Mouse (Mus musculus): ENCODE data around the gene Pex11a. TPM values are rescaled to one million over a fixed set of nuclear protein-coding genes. Genes with fewer than 3 reads are reported as not detected.
A peak's percentile ranks its signal among the peaks of the same experiment; 100 is the strongest.

Gene Pex11a
- total RNA-seq, 1 experiment from 2014 or later = 4.9 TPM

- peak; percentile 49 to 52 for ATAC-seq (replicated peaks in 1 of 2; ENCODE audit: insufficient read depth in 1 of 2, low FRiP score in 2 of 2, low TSS enrichment in 1 of 2, low read depth in 1 of 2, poor library complexity in 2 of 2, severe bottlenecking in 2 of 2)
Measured at GRCm38 (mm10) chr7:79744585-79744984, 1.7 kb upstream of the Pex11a start.

- ATAC-seq (replicated peaks in 1 of 2; ENCODE audit: insufficient read depth in 1 of 2, low FRiP score in 2 of 2, low TSS enrichment in 1 of 2, low read depth in 1 of 2, poor library complexity in 2 of 2, severe bottlenecking in 2 of 2) = no peak
Measured at GRCm38 (mm10) chr7:79744051-79744450, 1.1 kb upstream of the Pex11a start.

- no peak for ATAC-seq (replicated peaks in 1 of 2; ENCODE audit: insufficient read depth in 1 of 2, low FRiP score in 2 of 2, low TSS enrichment in 1 of 2, low read depth in 1 of 2, poor library complexity in 2 of 2, severe bottlenecking in 2 of 2)
Measured at GRCm38 (mm10) chr7:79742277-79742658, 663 bp downstream of the Pex11a start.

- ATAC-seq (replicated peaks in 1 of 2; ENCODE audit: insufficient read depth in 1 of 2, low FRiP score in 2 of 2, low TSS enrichment in 1 of 2, low read depth in 1 of 2, poor library complexity in 2 of 2, severe bottlenecking in 2 of 2) = no peak
Measured at GRCm38 (mm10) chr7:79740279-79740678, 2.7 kb downstream of the Pex11a start.

GRCm38 (mm10) chr7:79738913-79739312, 4.0 kb downstream of the Pex11a start:
- ATAC-seq (replicated peaks in 1 of 2; ENCODE audit: insufficient read depth in 1 of 2, low FRiP score in 2 of 2, low TSS enrichment in 1 of 2, low read depth in 1 of 2, poor library complexity in 2 of 2, severe bottlenecking in 2 of 2) = no peak

- no peak for ATAC-seq (replicated peaks in 1 of 2; ENCODE audit: insufficient read depth in 1 of 2, low FRiP score in 2 of 2, low TSS enrichment in 1 of 2, low read depth in 1 of 2, poor library complexity in 2 of 2, severe bottlenecking in 2 of 2)
Measured at GRCm38 (mm10) chr7:79736511-79736910, 6.4 kb downstream of the Pex11a start.

- no peak for ATAC-seq (replicated peaks in 1 of 2; ENCODE audit: insufficient read depth in 1 of 2, low FRiP score in 2 of 2, low TSS enrichment in 1 of 2, low read depth in 1 of 2, poor library complexity in 2 of 2, severe bottlenecking in 2 of 2)
Measured at GRCm38 (mm10) chr7:79734563-79734962, 8.4 kb downstream of the Pex11a start.

- ATAC-seq (replicated peaks in 1 of 2; ENCODE audit: insufficient read depth in 1 of 2, low FRiP score in 2 of 2, low TSS enrichment in 1 of 2, low read depth in 1 of 2, poor library complexity in 2 of 2, severe bottlenecking in 2 of 2) = no peak
Measured at GRCm38 (mm10) chr7:79732622-79733021, 10.3 kb downstream of the Pex11a start, which contains the start of gene Plin1. Gene Plin1 (minus strand): TSS chr7:79732903.

GRCm38 (mm10) chr7:79731438-79731837, 11.5 kb downstream of the Pex11a start:
- no peak for ATAC-seq (replicated peaks in 1 of 2; ENCODE audit: insufficient read depth in 1 of 2, low FRiP score in 2 of 2, low TSS enrichment in 1 of 2, low read depth in 1 of 2, poor library complexity in 2 of 2, severe bottlenecking in 2 of 2)

- ATAC-seq (replicated peaks in 1 of 2; ENCODE audit: insufficient read depth in 1 of 2, low FRiP score in 2 of 2, low TSS enrichment in 1 of 2, low read depth in 1 of 2, poor library complexity in 2 of 2, severe bottlenecking in 2 of 2) = no peak
Measured at GRCm38 (mm10) chr7:79729743-79730370, 13.1 kb downstream of the Pex11a start.

- ATAC-seq (replicated peaks in 1 of 2; ENCODE audit: insufficient read depth in 1 of 2, low FRiP score in 2 of 2, low TSS enrichment in 1 of 2, low read depth in 1 of 2, poor library complexity in 2 of 2, severe bottlenecking in 2 of 2) = peak; percentile 61 to 72; a peak in 3 of 4 replicates
Measured at GRCm38 (mm10) chr7:79729169-79729568, 13.8 kb downstream of the Pex11a start.

GRCm38 (mm10) chr7:79728219-79728618, 14.7 kb downstream of the Pex11a start:
- ATAC-seq (replicated peaks in 1 of 2; ENCODE audit: insufficient read depth in 1 of 2, low FRiP score in 2 of 2, low TSS enrichment in 1 of 2, low read depth in 1 of 2, poor library complexity in 2 of 2, severe bottlenecking in 2 of 2) = peak; percentile 71 to 73; a peak in 3 of 4 replicates

- ATAC-seq (replicated peaks in 1 of 2; ENCODE audit: insufficient read depth in 1 of 2, low FRiP score in 2 of 2, low TSS enrichment in 1 of 2, low read depth in 1 of 2, poor library complexity in 2 of 2, severe bottlenecking in 2 of 2) = peak; percentile 37 to 48; a peak in 2 of 4 replicates
Measured at GRCm38 (mm10) chr7:79727091-79727490, 15.8 kb downstream of the Pex11a start.

- ATAC-seq (replicated peaks in 1 of 2; ENCODE audit: insufficient read depth in 1 of 2, low FRiP score in 2 of 2, low TSS enrichment in 1 of 2, low read depth in 1 of 2, poor library complexity in 2 of 2, severe bottlenecking in 2 of 2) = peak; percentile 77
Measured at GRCm38 (mm10) chr7:79721386-79721977, 21.4 kb downstream of the Pex11a start.

GRCm38 (mm10) chr7:79715187-79715981, 27.5 kb downstream of the Pex11a start, which contains the start of gene Kif7:
Gene Kif7 (minus strand): TSS chr7:79715720.
- ATAC-seq (replicated peaks in 1 of 2; ENCODE audit: insufficient read depth in 1 of 2, low FRiP score in 2 of 2, low TSS enrichment in 1 of 2, low read depth in 1 of 2, poor library complexity in 2 of 2, severe bottlenecking in 2 of 2) = peak; percentile 32 to 59; a peak in 1 of 4 replicates

- ATAC-seq (replicated peaks in 1 of 2; ENCODE audit: insufficient read depth in 1 of 2, low FRiP score in 2 of 2, low TSS enrichment in 1 of 2, low read depth in 1 of 2, poor library complexity in 2 of 2, severe bottlenecking in 2 of 2) = no peak
Measured at GRCm38 (mm10) chr7:79710831-79711230, 32.1 kb downstream of the Pex11a start.

GRCm38 (mm10) chr7:79710130-79710607, 32.8 kb downstream of the Pex11a start:
- ATAC-seq (replicated peaks in 1 of 2; ENCODE audit: insufficient read depth in 1 of 2, low FRiP score in 2 of 2, low TSS enrichment in 1 of 2, low read depth in 1 of 2, poor library complexity in 2 of 2, severe bottlenecking in 2 of 2) = peak in 1 of 2 experiments; percentile 22; a peak in 1 of 4 replicates

GRCm38 (mm10) chr7:79705210-79705609, 37.7 kb downstream of the Pex11a start:
- ATAC-seq (replicated peaks in 1 of 2; ENCODE audit: insufficient read depth in 1 of 2, low FRiP score in 2 of 2, low TSS enrichment in 1 of 2, low read depth in 1 of 2, poor library complexity in 2 of 2, severe bottlenecking in 2 of 2) = no peak

Data from hematopoietic stem cell, adult 5-6 weeks (primary cell).